Mouse (Mus musculus) urinary bladder, postnatal 14 days (tissue): ENCODE measurements around the gene Hoxc12.

Experiments
- DNase-seq: peaks from one replicate; pipeline ENCODE4 v3.0.0; 2021; ENCODE audit warnings: low spot score

Hoxc12 gene

GRCm38 (mm10) chr15:102983716-102984115 lies 47.2 kb downstream of the Hoxc12 start:
- DNase-seq = no peak

- DNase-seq = no peak
Observed at GRCm38 (mm10) chr15:102984521-102984920, 48.0 kb downstream of the Hoxc12 start.

- no peak for DNase-seq
Observed at GRCm38 (mm10) chr15:102984925-102985324, 48.4 kb downstream of the Hoxc12 start.

- peak; percentile 93 for DNase-seq
Observed at GRCm38 (mm10) chr15:102987124-102987833, 50.7 kb downstream of the Hoxc12 start.

GRCm38 (mm10) chr15:102988078-102988477 lies 51.5 kb downstream of the Hoxc12 start:
- DNase-seq = no peak
